Mouse (Mus musculus) lung, postnatal 0 days (tissue): Measurements from ENCODE around the gene Ccl21a. TPM values are rescaled to one million over a fixed set of nuclear protein-coding genes. Genes with fewer than 3 reads are reported as not detected.
"Not testable (repeated sequence)": the region's sequence is repeated elsewhere in the genome, so short reads cannot be mapped to it uniquely, and the experiment has no call there.

Experiments
- ATAC-seq: fragments of 200-750 bp; cut with Nextera tagmentation; 2 replicates; pipeline ENCODE4 v1.8.0; 2017; ENCODE audit warnings: moderate library complexity
- DNase-seq: peaks from one replicate; pipeline ENCODE4 v3.0.0-alpha.2; 2016; ENCODE audit warnings: low spot score
- H3K27ac ChIP-seq: fragments of 300-500 bp; sonication (generic); 2 replicates; pipeline ENCODE4 v1.5.1; 2014; ENCODE audit warnings: antibody characterized with exemption, mild to moderate bottlenecking, low read length, mixed read lengths
- H3K27me3 ChIP-seq: fragments of 300-500 bp; sonication (generic); replicated peaks from 2 replicates; pipeline ENCODE4 v1.6.1; 2014; ENCODE audit warnings: low read length, mixed read lengths; ENCODE audit not compliant: insufficient read depth
- H3K36me3 ChIP-seq: fragments of 300-500 bp; sonication (generic); 2 replicates; pipeline ENCODE4 v1.6.1; 2014; ENCODE audit warnings: low read length, mixed read lengths; ENCODE audit not compliant: insufficient read depth
- H3K4me1 ChIP-seq: fragments of 300-500 bp; sonication (generic); 2 replicates; pipeline ENCODE4 v1.6.1; 2014; ENCODE audit warnings: antibody characterized with exemption, low read depth, low read length, mixed read lengths; ENCODE audit not compliant: insufficient read depth
- H3K4me2 ChIP-seq: fragments of 300-500 bp; sonication (generic); replicated peaks from 2 replicates; pipeline ENCODE4 v1.6.1; 2014; ENCODE audit warnings: low read depth, mild to moderate bottlenecking, low read length, moderate library complexity, mixed read lengths
- H3K4me3 ChIP-seq: fragments of 300-500 bp; sonication (generic); 2 replicates; pipeline ENCODE4 v1.5.1; 2014; ENCODE audit warnings: low read depth, low read length
- H3K9ac ChIP-seq: fragments of 300-500 bp; sonication (generic); replicated peaks from 2 replicates; pipeline ENCODE4 v1.6.1; 2014; ENCODE audit warnings: low read depth, mild to moderate bottlenecking
- H3K9me3 ChIP-seq: fragments of 300-500 bp; sonication (generic); 2 replicates; pipeline ENCODE4 v1.6.1; 2016; ENCODE audit warnings: low read length, mixed read lengths
- WGBS: fragments of 180-500 bp; shearing (Covaris S2); extraction: QIAGEN DNeasy Blood & Tissue Kit; methylation state at CpG from one replicate; pipeline ENCODE4 v1.1.7; 2014; 5-methylcytosine and 5-hydroxymethylcytosine counted together
- polyA plus RNA-seq: library from polyadenylated mRNA; unstranded; fragments of >200 nt; fragmentation: Nextera tagmentation; extraction: Ambion mirVana; gene quantifications from 2 replicates; pipeline ENCODE4 v1.2.1, GENCODE M21; 2015

The Ccl21a gene
- polyA plus RNA-seq = 138 and 188 TPM in 2 replicates

DNA sequence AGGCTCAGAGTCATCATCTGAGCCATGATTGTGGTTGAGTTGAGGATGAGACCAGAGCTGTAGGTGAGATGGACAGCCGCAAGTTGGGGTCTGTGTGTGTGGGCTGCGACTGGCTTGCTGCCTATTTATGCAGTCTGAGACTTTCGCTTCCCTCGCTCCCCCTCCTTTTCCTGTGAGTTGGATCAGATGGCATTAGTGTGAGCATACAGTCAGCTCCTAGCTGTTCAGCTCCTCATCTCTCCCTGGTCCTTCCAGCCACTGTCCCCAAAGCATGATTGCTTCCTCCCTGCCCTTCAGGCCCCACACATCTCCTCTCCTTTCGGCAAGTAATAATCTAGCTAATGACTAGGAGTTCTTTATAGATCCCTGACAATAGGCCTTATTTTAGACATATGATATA, at the start of gene Ccl21a:
Gene Ccl21a, minus strand, starts transcription at position 101 of the 400 bp plus-strand sequence.
- not testable (repeated sequence) for H3K4me2 ChIP-seq, ATAC-seq, H3K36me3 ChIP-seq, H3K9ac ChIP-seq, H3K4me3 ChIP-seq, H3K4me1 ChIP-seq, H3K27me3 ChIP-seq, DNase-seq, H3K9me3 ChIP-seq, H3K27ac ChIP-seq
- WGBS = no CpG with 5 or more reads among the region's 5 CpGs

- WGBS = no CpG with 5 or more reads among the region's 6 CpGs
- H3K27ac ChIP-seq, DNase-seq, H3K27me3 ChIP-seq, H3K9ac ChIP-seq, H3K9me3 ChIP-seq, H3K4me3 ChIP-seq, H3K4me1 ChIP-seq, ATAC-seq, H3K36me3 ChIP-seq, H3K4me2 ChIP-seq: not testable (repeated sequence)
Observed at GRCm38 (mm10) chr4:42756477-42756876, 17.3 kb downstream of the Ccl21a start, which contains the start of gene Ccl19. TSS of gene Ccl19 (minus strand) at chr4:42756577.

- WGBS = no CpG with 5 or more reads among the region's 13 CpGs
- H3K36me3 ChIP-seq = not testable (repeated sequence)
Observed at GRCm38 (mm10) chr4:42735245-42735644, 38.5 kb downstream of the Ccl21a start, which contains the start of gene 4930578G10Rik. TSS of gene 4930578G10Rik (plus strand) at chr4:42735545.

More at GRCm38 (mm10) chr4:42735245-42735644, 38.5 kb downstream of the Ccl21a start, which contains the start of gene 4930578G10Rik:
- not testable (repeated sequence) for H3K4me3 ChIP-seq, DNase-seq, H3K4me2 ChIP-seq, H3K4me1 ChIP-seq, H3K9ac ChIP-seq, ATAC-seq, H3K27ac ChIP-seq, H3K27me3 ChIP-seq, H3K9me3 ChIP-seq

Other genes with a start within 250 kb of the Ccl21a start
- gene Fam205a2, start 245.8 kb downstream of the Ccl21a start, polyA plus RNA-seq = not detected in 2 replicates
- gene Gm10591, start 161.8 kb downstream of the Ccl21a start, polyA plus RNA-seq = 2.9 and 3.4 TPM in 2 replicates
- gene Gm2564, start 144.3 kb downstream of the Ccl21a start, polyA plus RNA-seq = 0.33 and 0.55 TPM in 2 replicates
- gene Ccl27b, start 118.7 kb downstream of the Ccl21a start, polyA plus RNA-seq = not detected in 2 replicates
- gene Il11ra2, start 112.1 kb downstream of the Ccl21a start, polyA plus RNA-seq = not detected in 2 replicates
- gene 4930578G10Rik, start 38.4 kb downstream of the Ccl21a start, polyA plus RNA-seq = not detected in 2 replicates
- gene Ccl19, start 17.4 kb downstream of the Ccl21a start, polyA plus RNA-seq = not detected in 2 replicates
- not detected in 2 replicates for gene Fam205a1, start 79.9 kb upstream of the Ccl21a start, polyA plus RNA-seq
- 0.08 TPM in 1 of 2 replicates, not detected in the other for gene Gm12394, start 82.8 kb upstream of the Ccl21a start, polyA plus RNA-seq
- not detected in 2 replicates for gene Fam205c, start 100.2 kb upstream of the Ccl21a start, polyA plus RNA-seq
- gene Phf24, start 142.7 kb upstream of the Ccl21a start, polyA plus RNA-seq = 0.29 and 0.31 TPM in 2 replicates
- gene Dnajb5, start 175.8 kb upstream of the Ccl21a start, polyA plus RNA-seq = 5.7 and 6.2 TPM in 2 replicates
- gene 1700022I11Rik, start 195.6 kb upstream of the Ccl21a start, polyA plus RNA-seq = 0.30 TPM in 1 of 2 replicates, not detected in the other
- gene Vcp, start 226.5 kb upstream of the Ccl21a start, polyA plus RNA-seq = 242 and 262 TPM in 2 replicates
- 6.4 and 7.9 TPM in 2 replicates for gene Fancg, start 236.5 kb upstream of the Ccl21a start, polyA plus RNA-seq